Mouse (Mus musculus) hindbrain, postnatal 0 days (tissue): ENCODE data around the gene Hipk3. TPM values are rescaled to one million over a fixed set of nuclear protein-coding genes. Genes with fewer than 3 reads are reported as not detected.

Source experiments
- ATAC-seq: fragments of 200-750 bp; cut with Nextera tagmentation; 2 replicates; pipeline ENCODE4 v1.8.0; 2017; ENCODE audit warnings: mild to moderate bottlenecking, moderate TSS enrichment, moderate library complexity
- DNase-seq: peaks from one replicate; pipeline ENCODE4 v3.0.0-alpha.2; 2015; ENCODE audit warnings: low spot score
- H3K27ac ChIP-seq: fragments of 300-500 bp; sonication (generic); 2 replicates; pipeline ENCODE4 v1.5.1; 2014; ENCODE audit warnings: mild to moderate bottlenecking
- H3K27me3 ChIP-seq: fragments of 300-500 bp; sonication (generic); 2 replicates; pipeline ENCODE4 v1.6.1; 2014; ENCODE audit warnings: low read length, mixed read lengths; ENCODE audit not compliant: insufficient read depth
- H3K36me3 ChIP-seq: fragments of 300-500 bp; sonication (generic); 2 replicates; pipeline ENCODE4 v1.6.1; 2014; ENCODE audit warnings: low read length, mixed read lengths; ENCODE audit not compliant: insufficient read depth
- H3K4me1 ChIP-seq: fragments of 300-500 bp; sonication (generic); 2 replicates; pipeline ENCODE4 v1.6.1; 2014; ENCODE audit warnings: antibody characterized with exemption, low read length, mixed read lengths; ENCODE audit not compliant: insufficient read depth
- H3K4me2 ChIP-seq: fragments of 300-500 bp; sonication (generic); 2 replicates; pipeline ENCODE4 v1.6.1; 2014; ENCODE audit warnings: low read depth, mild to moderate bottlenecking, low read length, moderate library complexity, mixed read lengths
- H3K4me3 ChIP-seq: fragments of 300-500 bp; sonication (generic); 2 replicates; pipeline ENCODE4 v1.5.1; 2014; ENCODE audit warnings: low read length
- H3K9ac ChIP-seq: fragments of 300-500 bp; sonication (generic); replicated peaks from 2 replicates; pipeline ENCODE4 v1.6.1; 2014; ENCODE audit warnings: mild to moderate bottlenecking, low read length, moderate library complexity, mixed read lengths
- H3K9me3 ChIP-seq: fragments of 300-500 bp; sonication (generic); 2 replicates; pipeline ENCODE4 v1.6.1; 2016; ENCODE audit warnings: low read length, mixed read lengths
- CTCF ChIP-seq: IDR thresholded peaks from 2 replicates; pipeline ENCODE4 v1.5.1; 2016; ENCODE audit warnings: antibody characterized with exemption, control low read depth, low read depth
- WGBS: fragments of 180-500 bp; shearing (Covaris S2); extraction: QIAGEN DNeasy Blood & Tissue Kit; methylation state at CpG from one replicate; pipeline ENCODE4 v1.1.7; 2014; 5-methylcytosine and 5-hydroxymethylcytosine counted together
- polyA plus RNA-seq: library from polyadenylated mRNA; unstranded; fragments of >200 nt; fragmentation: Nextera tagmentation; extraction: Ambion mirVana; gene quantifications from 2 replicates; pipeline ENCODE4 v1.2.1, GENCODE M21; 2015
- total RNA-seq: library from RNA; depleted of rRNA; stranded (reverse); fragments of >200 nt; gene quantifications from 2 replicates; pipeline ENCODE4 v1.2.3, GENCODE M21; 2014

Gene Hipk3
- total and polyA plus RNA-seq, 2 experiments from 2014 or later = 5.6 to 58.0 TPM

GRCm38 (mm10) chr2:104419999-104420398, 74.2 kb downstream of the Hipk3 start:
- no peak overlapping the region for H3K9ac ChIP-seq
- no peak overlapping the region for H3K27ac ChIP-seq
- no peak for TF ChIP-seq CTCF
- H3K36me3 ChIP-seq = no peaks in the 10 kb centered on the region
- DNase-seq (no peak), ATAC-seq (no peak)
- no peak overlapping the region for H3K4me3 ChIP-seq
- no peaks in the 10 kb centered on the region for H3K4me1 ChIP-seq
- H3K4me2 ChIP-seq = no peak overlapping the region
- no peaks in the 10 kb centered on the region for H3K27me3 ChIP-seq
- H3K9me3 ChIP-seq = no peaks in the 10 kb centered on the region
- WGBS = 81% methylated on average over 1 of the region's 1 CpGs

GRCm38 (mm10) chr2:104419411-104419810, 74.8 kb downstream of the Hipk3 start:
- Histone ChIP-seq H3K36me3 (no peaks in the 10 kb centered on the region), H3K4me1 (no peaks in the 10 kb centered on the region), H3K4me3 (no peak overlapping the region), H3K9ac (no peak overlapping the region), H3K27me3 (no peaks in the 10 kb centered on the region), H3K9me3 (no peaks in the 10 kb centered on the region), H3K27ac (no peak overlapping the region), H3K4me2 (no peak overlapping the region)
- no peak for DNase-seq
- no peak for ATAC-seq
- WGBS = 80% methylated on average over 2 of the region's 2 CpGs
- TF ChIP-seq CTCF = no peak

- Histone ChIP-seq H3K27ac (no peak overlapping the region), H3K4me1 (peaks cover 6% of the 10 kb centered on the region; the same call in 1 of the 2 replicates), H3K9me3 (no peaks in the 10 kb centered on the region), H3K9ac (no peak overlapping the region), H3K36me3 (no peaks in the 10 kb centered on the region), H3K4me3 (no peak overlapping the region), H3K4me2 (no peak overlapping the region), H3K27me3 (no peaks in the 10 kb centered on the region)
- DNase-seq = no peak
- ATAC-seq = no peak
- no peak for TF ChIP-seq CTCF
- WGBS = 76% methylated on average over 3 of the region's 3 CpGs
Measured at GRCm38 (mm10) chr2:104413011-104413410, 81.2 kb downstream of the Hipk3 start.

GRCm38 (mm10) chr2:104412496-104412895, 81.8 kb downstream of the Hipk3 start:
- Histone ChIP-seq H3K27ac (no peak overlapping the region), H3K4me2 (no peak overlapping the region)

GRCm38 (mm10) chr2:104411806-104412205, 82.4 kb downstream of the Hipk3 start:
- H3K4me2 ChIP-seq = no peak overlapping the region
- peaks cover 9% of the 10 kb centered on the region; the same call in 1 of the 2 replicates for H3K4me1 ChIP-seq
- WGBS = 90% methylated on average over 7 of the region's 7 CpGs
- DNase-seq (no peak), ATAC-seq (no peak)
- H3K27me3 ChIP-seq = no peaks in the 10 kb centered on the region
- H3K36me3 ChIP-seq = no peaks in the 10 kb centered on the region
- no peak overlapping the region for H3K27ac ChIP-seq
- no peak overlapping the region for H3K4me3 ChIP-seq
- no peak for TF ChIP-seq CTCF
- H3K9ac ChIP-seq = no peak overlapping the region
- no peaks in the 10 kb centered on the region for H3K9me3 ChIP-seq

More at GRCm38 (mm10) chr2:104412496-104412895, 81.8 kb downstream of the Hipk3 start:
- H3K4me1 ChIP-seq = peaks cover 9% of the 10 kb centered on the region; the same call in 1 of the 2 replicates
- H3K9me3 ChIP-seq = no peaks in the 10 kb centered on the region
- no peak for ATAC-seq
- TF ChIP-seq CTCF = no peak
- no peaks in the 10 kb centered on the region for H3K27me3 ChIP-seq
- no peak for DNase-seq
- no peaks in the 10 kb centered on the region for H3K36me3 ChIP-seq
- H3K9ac ChIP-seq = no peak overlapping the region
- WGBS = 34% methylated on average over 4 of the region's 4 CpGs
- H3K4me3 ChIP-seq = no peak overlapping the region

GRCm38 (mm10) chr2:104410963-104411545, 83.2 kb downstream of the Hipk3 start, which contains the start of gene D430041D05Rik:
Gene D430041D05Rik (minus strand): TSS chr2:104411013.
- no peaks in the 10 kb centered on the region for H3K36me3 ChIP-seq
- no peak for ATAC-seq

More at GRCm38 (mm10) chr2:104410963-104411545, 83.2 kb downstream of the Hipk3 start, which contains the start of gene D430041D05Rik:
- no peak for TF ChIP-seq CTCF
- Histone ChIP-seq H3K4me3 (peak within 1 kb of the TSS; percentile 79), H3K27me3 (no peaks in the 10 kb centered on the region), H3K27ac (peak within 1 kb of the TSS; percentile 87), H3K4me1 (peaks cover 16% of the 10 kb centered on the region), H3K9me3 (no peaks in the 10 kb centered on the region), H3K4me2 (peak within 1 kb of the TSS; percentile 79), H3K9ac (peak within 1 kb of the TSS; percentile 90)
- 41% methylated on average over 4 of the region's 4 CpGs for WGBS
- DNase-seq = no peak
